Mouse (Mus musculus) lung, embryonic 16.5 days (tissue): ENCODE results near the gene Scgb1b29. TPM values are rescaled to one million over a fixed set of nuclear protein-coding genes. Genes with fewer than 3 reads are reported as not detected.
"Not testable (repeated sequence)": the region's sequence is repeated elsewhere in the genome, so short reads cannot be mapped to it uniquely, and the experiment has no call there.

Source experiments
- ATAC-seq: fragments of 200-750 bp; cut with Nextera tagmentation; 2 replicates; pipeline ENCODE4 v1.8.0; 2017; ENCODE audit warnings: low read depth, mild to moderate bottlenecking, moderate library complexity
- H3K27ac ChIP-seq: fragments of 300-500 bp; sonication (generic); 2 replicates; pipeline ENCODE4 v1.5.1; 2014; ENCODE audit warnings: mild to moderate bottlenecking, control low read depth, low read length
- H3K27me3 ChIP-seq: fragments of 300-500 bp; sonication (generic); 2 replicates; pipeline ENCODE4 v1.6.1; 2014; ENCODE audit warnings: low read depth, low read length, mixed read lengths; ENCODE audit not compliant: control insufficient read depth, insufficient read depth
- H3K36me3 ChIP-seq: fragments of 300-500 bp; sonication (generic); 2 replicates; pipeline ENCODE4 v1.6.1; 2014; ENCODE audit warnings: low read length; ENCODE audit not compliant: control insufficient read depth, insufficient read depth
- H3K4me1 ChIP-seq: fragments of 300-500 bp; sonication (generic); replicated peaks from 2 replicates; pipeline ENCODE4 v1.6.1; 2014; ENCODE audit warnings: low read length, mixed read lengths; ENCODE audit not compliant: control insufficient read depth, insufficient read depth
- H3K4me2 ChIP-seq: fragments of 300-500 bp; sonication (generic); 2 replicates; pipeline ENCODE4 v1.6.1; 2014; ENCODE audit warnings: low read depth, low read length, control low read depth
- H3K4me3 ChIP-seq: fragments of 300-500 bp; sonication (generic); 2 replicates; pipeline ENCODE4 v1.5.1; 2014; ENCODE audit warnings: mild to moderate bottlenecking, low read length, control low read depth
- H3K9ac ChIP-seq: fragments of 300-500 bp; sonication (generic); 2 replicates; pipeline ENCODE4 v1.6.1; 2014; ENCODE audit warnings: low read length, control low read depth
- H3K9me3 ChIP-seq: fragments of 300-500 bp; sonication (generic); 2 replicates; pipeline ENCODE4 v1.6.1; 2016; ENCODE audit warnings: low read length; ENCODE audit not compliant: control insufficient read depth
- WGBS: fragments of 180-500 bp; shearing (Covaris S2); extraction: QIAGEN DNeasy Blood & Tissue Kit; methylation state at CpG from one replicate; pipeline ENCODE4 v1.1.7; 2014; 5-methylcytosine and 5-hydroxymethylcytosine counted together
- polyA plus RNA-seq: library from polyadenylated mRNA; unstranded; fragments of >200 nt; fragmentation: Nextera tagmentation; extraction: Ambion mirVana; gene quantifications from 2 replicates; pipeline ENCODE4 v1.2.1, GENCODE M21; 2015

The Scgb1b29 gene
- polyA plus RNA-seq = not detected in 2 replicates

DNA sequence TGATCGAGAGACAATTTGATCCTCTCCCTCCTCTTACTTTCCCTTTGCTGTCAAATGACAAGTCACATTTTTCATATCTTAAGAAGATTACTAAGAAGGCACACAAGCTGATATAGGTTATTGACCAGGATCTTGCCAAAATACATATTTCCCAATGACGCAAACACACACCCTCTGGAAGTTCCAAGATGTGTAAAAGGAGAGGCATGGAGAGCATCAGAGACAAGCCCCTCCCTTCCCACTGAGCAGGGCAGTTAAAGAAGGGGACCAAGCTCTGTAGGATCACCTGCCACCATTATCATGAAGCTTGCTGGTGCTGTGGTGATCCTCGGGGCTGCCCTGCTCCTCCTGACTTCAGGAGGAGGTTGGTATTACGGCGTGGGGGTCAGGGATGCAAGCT lies at the start of gene Scgb1b29:
Gene Scgb1b29 (plus strand): TSS at position 301 of the 400 bp plus-strand sequence.
- WGBS = 77% methylated on average over 3 of the region's 5 CpGs
- H3K36me3 ChIP-seq, H3K27me3 ChIP-seq, H3K9ac ChIP-seq, H3K4me2 ChIP-seq, ATAC-seq, H3K4me3 ChIP-seq, H3K4me1 ChIP-seq, H3K9me3 ChIP-seq, H3K27ac ChIP-seq: not testable (repeated sequence)

DNA sequence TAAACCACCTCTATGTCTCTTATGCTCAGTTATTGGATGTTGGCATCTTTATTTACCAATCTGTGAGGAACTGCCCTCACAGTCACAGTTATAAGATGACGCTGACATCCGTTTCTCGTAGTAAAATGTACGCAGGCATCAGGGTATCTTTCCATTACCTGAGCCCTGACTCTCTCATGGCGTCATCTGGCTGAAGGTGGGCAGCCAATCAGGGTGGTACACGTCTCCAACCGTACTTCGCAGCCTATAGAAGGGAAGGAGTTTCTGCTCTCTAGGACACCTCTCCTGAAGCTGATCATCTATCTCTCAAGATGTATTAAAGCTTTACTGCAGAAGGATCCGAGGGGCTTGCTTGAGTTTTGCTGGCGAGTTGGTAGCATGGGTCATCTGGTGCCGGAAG lies 12.7 kb upstream of the Scgb1b29 start:
- H3K4me1 ChIP-seq, H3K27ac ChIP-seq, H3K36me3 ChIP-seq, ATAC-seq, H3K27me3 ChIP-seq, H3K4me2 ChIP-seq, H3K9me3 ChIP-seq, H3K4me3 ChIP-seq, H3K9ac ChIP-seq: not testable (repeated sequence)
- WGBS = 85% methylated on average over 9 of the region's 11 CpGs

Other genes starting within 250 kb of the Scgb1b29 start
- gene Scgb2b11, start 230.4 kb upstream of the Scgb1b29 start, polyA plus RNA-seq = not detected in 2 replicates
- gene Scgb1b11, start 218.7 kb upstream of the Scgb1b29 start, polyA plus RNA-seq = not detected in 2 replicates
- gene Scgb2b12, start 114.3 kb upstream of the Scgb1b29 start, polyA plus RNA-seq = not detected in 2 replicates
- not detected in 2 replicates for gene Scgb1b12, start 107.4 kb upstream of the Scgb1b29 start, polyA plus RNA-seq